Mouse (Mus musculus): ENCODE results near the gene Trpm2. TPM values are rescaled to one million over a fixed set of nuclear protein-coding genes. Genes with fewer than 3 reads are reported as not detected.

The Trpm2 gene
- polyA plus RNA-seq, 1 experiment from 2014 or later: 3.6 TPM

GRCm38 (mm10) chr10:77902211-77902893 is 68.0 kb downstream of the Trpm2 start, which contains the start of gene Lrrc3:
Gene Lrrc3, minus strand, starts transcription at chr10:77902536.
- WGBS: under 1% methylated on average over 43 of the region's 46 CpGs
- H3K4me2 ChIP-seq (ENCODE audit: low read length): peak within 1 kb of the TSS; percentile 73
- ATAC-seq (ENCODE audit: low FRiP score, low TSS enrichment) (peak; percentile 75), DNase-seq (peak; percentile 82)
- H3K4me1 ChIP-seq (ENCODE audit: control insufficient read depth, insufficient read depth, low read length): 0 out of 2 replicates have a peak, but pooled peaks cover 4% of the 10 kb centered on the region
- no peaks in the 10 kb centered on the region for H3K27me3 ChIP-seq (ENCODE audit: control insufficient read depth, insufficient read depth, low read length)
- no peaks in the 10 kb centered on the region for H3K36me3 ChIP-seq (ENCODE audit: control insufficient read depth, insufficient read depth, low read length)
- peak within 1 kb of the TSS; percentile 64 for H3K9ac ChIP-seq (replicated peaks; ENCODE audit: low read length)
- H3K4me3 ChIP-seq (replicated peaks; ENCODE audit: low read depth, low read length): peak within 1 kb of the TSS; percentile 56
- H3K9me3 ChIP-seq (ENCODE audit: control insufficient read depth, low read length): no peaks in the 10 kb centered on the region
- peak within 1 kb of the TSS; percentile 66 for H3K27ac ChIP-seq (replicated peaks; ENCODE audit: low read depth, low read length)

- H3K9ac ChIP-seq (replicated peaks; ENCODE audit: low read length): peak overlapping the region; percentile 64
- peak overlapping the region; percentile 73 for H3K4me2 ChIP-seq (ENCODE audit: low read length)
- H3K27ac ChIP-seq (replicated peaks; ENCODE audit: low read depth, low read length): peak overlapping the region; percentile 56
- H3K9me3 ChIP-seq (ENCODE audit: control insufficient read depth, low read length): no peaks in the 10 kb centered on the region
- peak; percentile 42 for ATAC-seq (ENCODE audit: low FRiP score, low TSS enrichment)
- H3K27me3 ChIP-seq (ENCODE audit: control insufficient read depth, insufficient read depth, low read length): no peaks in the 10 kb centered on the region
- peak overlapping the region; percentile 56 for H3K4me3 ChIP-seq (replicated peaks; ENCODE audit: low read depth, low read length)
- under 1% methylated on average over 14 of the region's 14 CpGs for WGBS
- 0 out of 2 replicates have a peak, but pooled peaks cover 4% of the 10 kb centered on the region for H3K4me1 ChIP-seq (ENCODE audit: control insufficient read depth, insufficient read depth, low read length)
- no peak for DNase-seq
- H3K36me3 ChIP-seq (ENCODE audit: control insufficient read depth, insufficient read depth, low read length): no peaks in the 10 kb centered on the region
Measured at GRCm38 (mm10) chr10:77901871-77902210, 68.5 kb downstream of the Trpm2 start.

GRCm38 (mm10) chr10:77900903-77901818 is 69.2 kb downstream of the Trpm2 start:
- WGBS: 84% methylated on average over 27 of the region's 27 CpGs
- H3K4me3 ChIP-seq (replicated peaks; ENCODE audit: low read depth, low read length): peak overlapping the region; percentile 56
- no peak overlapping the region for H3K27ac ChIP-seq (replicated peaks; ENCODE audit: low read depth, low read length)
- DNase-seq (no peak), ATAC-seq (ENCODE audit: low FRiP score, low TSS enrichment) (no peak)
- H3K4me2 ChIP-seq (ENCODE audit: low read length): peak overlapping the region; percentile 73
- H3K4me1 ChIP-seq (ENCODE audit: control insufficient read depth, insufficient read depth, low read length): 0 out of 2 replicates have a peak, but pooled peaks cover 4% of the 10 kb centered on the region
- no peaks in the 10 kb centered on the region for H3K9me3 ChIP-seq (ENCODE audit: control insufficient read depth, low read length)
- no peaks in the 10 kb centered on the region for H3K36me3 ChIP-seq (ENCODE audit: control insufficient read depth, insufficient read depth, low read length)
- H3K27me3 ChIP-seq (ENCODE audit: control insufficient read depth, insufficient read depth, low read length): no peaks in the 10 kb centered on the region
- peak overlapping the region; percentile 64; the same call in 1 of the 2 replicates for H3K9ac ChIP-seq (replicated peaks; ENCODE audit: low read length)

GRCm38 (mm10) chr10:77900126-77900525 is 70.2 kb downstream of the Trpm2 start:
- H3K9ac ChIP-seq (replicated peaks; ENCODE audit: low read length): no peak overlapping the region
- H3K27me3 ChIP-seq (ENCODE audit: control insufficient read depth, insufficient read depth, low read length): no peaks in the 10 kb centered on the region
- ATAC-seq (ENCODE audit: low FRiP score, low TSS enrichment) (no peak), DNase-seq (no peak)
- H3K27ac ChIP-seq (replicated peaks; ENCODE audit: low read depth, low read length): no peak overlapping the region
- 80% methylated on average over 7 of the region's 7 CpGs for WGBS
- H3K36me3 ChIP-seq (ENCODE audit: control insufficient read depth, insufficient read depth, low read length): no peaks in the 10 kb centered on the region
- H3K4me3 ChIP-seq (replicated peaks; ENCODE audit: low read depth, low read length): no peak overlapping the region
- 0 out of 2 replicates have a peak, but pooled peaks cover 4% of the 10 kb centered on the region for H3K4me1 ChIP-seq (ENCODE audit: control insufficient read depth, insufficient read depth, low read length)
- H3K4me2 ChIP-seq (ENCODE audit: low read length): no peak overlapping the region
- H3K9me3 ChIP-seq (ENCODE audit: control insufficient read depth, low read length): no peaks in the 10 kb centered on the region

- no peak overlapping the region for H3K4me3 ChIP-seq (replicated peaks; ENCODE audit: low read depth, low read length)
- H3K9ac ChIP-seq (replicated peaks; ENCODE audit: low read length): no peak overlapping the region
- peak; percentile 30 for DNase-seq
- no peaks in the 10 kb centered on the region for H3K4me1 ChIP-seq (ENCODE audit: control insufficient read depth, insufficient read depth, low read length)
- 43% methylated on average over 5 of the region's 5 CpGs for WGBS
- no peak for ATAC-seq (ENCODE audit: low FRiP score, low TSS enrichment)
- H3K4me2 ChIP-seq (ENCODE audit: low read length): no peak overlapping the region
- H3K9me3 ChIP-seq (ENCODE audit: control insufficient read depth, low read length): no peaks in the 10 kb centered on the region
- H3K27ac ChIP-seq (replicated peaks; ENCODE audit: low read depth, low read length): no peak overlapping the region
- no peaks in the 10 kb centered on the region for H3K27me3 ChIP-seq (ENCODE audit: control insufficient read depth, insufficient read depth, low read length)
- no peaks in the 10 kb centered on the region for H3K36me3 ChIP-seq (ENCODE audit: control insufficient read depth, insufficient read depth, low read length)
Measured at GRCm38 (mm10) chr10:77895562-77895961, 74.8 kb downstream of the Trpm2 start.

GRCm38 (mm10) chr10:77890987-77891565 is 79.3 kb downstream of the Trpm2 start:
- Histone ChIP-seq H3K9ac (replicated peaks; ENCODE audit: low read length) (no peak overlapping the region), H3K27ac (replicated peaks; ENCODE audit: low read depth, low read length) (no peak overlapping the region), H3K27me3 (ENCODE audit: control insufficient read depth, insufficient read depth, low read length) (no peaks in the 10 kb centered on the region), H3K4me2 (ENCODE audit: low read length) (no peak overlapping the region), H3K4me3 (replicated peaks; ENCODE audit: low read depth, low read length) (no peak overlapping the region), H3K36me3 (ENCODE audit: control insufficient read depth, insufficient read depth, low read length) (no peaks in the 10 kb centered on the region), H3K9me3 (ENCODE audit: control insufficient read depth, low read length) (no peaks in the 10 kb centered on the region), H3K4me1 (ENCODE audit: control insufficient read depth, insufficient read depth, low read length) (no peaks in the 10 kb centered on the region)
- ATAC-seq (ENCODE audit: low FRiP score, low TSS enrichment) (no peak), DNase-seq (no peak)
- WGBS: 87% methylated on average over 8 of the region's 8 CpGs

GRCm38 (mm10) chr10:77886007-77886747 is 84.2 kb downstream of the Trpm2 start:
- Histone ChIP-seq H3K4me2 (ENCODE audit: low read length) (no peak overlapping the region), H3K27me3 (ENCODE audit: control insufficient read depth, insufficient read depth, low read length) (no peaks in the 10 kb centered on the region), H3K27ac (replicated peaks; ENCODE audit: low read depth, low read length) (no peak overlapping the region), H3K36me3 (ENCODE audit: control insufficient read depth, insufficient read depth, low read length) (no peaks in the 10 kb centered on the region), H3K4me3 (replicated peaks; ENCODE audit: low read depth, low read length) (no peak overlapping the region), H3K9ac (replicated peaks; ENCODE audit: low read length) (no peak overlapping the region), H3K4me1 (ENCODE audit: control insufficient read depth, insufficient read depth, low read length) (no peaks in the 10 kb centered on the region), H3K9me3 (ENCODE audit: control insufficient read depth, low read length) (no peaks in the 10 kb centered on the region)
- ATAC-seq (ENCODE audit: low FRiP score, low TSS enrichment) (no peak), DNase-seq (peak; percentile 34)
- WGBS: 60% methylated on average over 12 of the region's 12 CpGs

GRCm38 (mm10) chr10:77882553-77882952 is 87.8 kb downstream of the Trpm2 start:
- no peaks in the 10 kb centered on the region for H3K4me1 ChIP-seq (ENCODE audit: control insufficient read depth, insufficient read depth, low read length)
- DNase-seq (no peak), ATAC-seq (ENCODE audit: low FRiP score, low TSS enrichment) (no peak)
- H3K9me3 ChIP-seq (ENCODE audit: control insufficient read depth, low read length): no peaks in the 10 kb centered on the region
- no peak overlapping the region for H3K27ac ChIP-seq (replicated peaks; ENCODE audit: low read depth, low read length)
- no peak overlapping the region for H3K9ac ChIP-seq (replicated peaks; ENCODE audit: low read length)
- no peak overlapping the region for H3K4me2 ChIP-seq (ENCODE audit: low read length)
- H3K27me3 ChIP-seq (ENCODE audit: control insufficient read depth, insufficient read depth, low read length): no peaks in the 10 kb centered on the region
- 87% methylated on average over 5 of the region's 5 CpGs for WGBS
- no peak overlapping the region for H3K4me3 ChIP-seq (replicated peaks; ENCODE audit: low read depth, low read length)
- H3K36me3 ChIP-seq (ENCODE audit: control insufficient read depth, insufficient read depth, low read length): no peaks in the 10 kb centered on the region

All from midbrain, embryonic 14.5 days (tissue).